Mouse (Mus musculus) cerebellum, adult 2 months (tissue): ENCODE results near the gene Map3k6.

Source experiments
- CTCF ChIP-seq: fragments of 200-500 bp; IDR thresholded peaks from 2 replicates; pipeline ENCODE4 v1.5.1; 2011; ENCODE audit warnings: low read depth, mild to moderate bottlenecking, control low read depth, low read length, moderate library complexity, borderline replicate concordance; ENCODE audit not compliant: insufficient read depth
- POLR2A ChIP-seq: fragments of 200-500 bp; IDR thresholded peaks from 2 replicates; pipeline ENCODE4 v1.6.1; 2011; ENCODE audit warnings: low read length, control low read depth, borderline replicate concordance; ENCODE audit not compliant: insufficient read depth

DNA sequence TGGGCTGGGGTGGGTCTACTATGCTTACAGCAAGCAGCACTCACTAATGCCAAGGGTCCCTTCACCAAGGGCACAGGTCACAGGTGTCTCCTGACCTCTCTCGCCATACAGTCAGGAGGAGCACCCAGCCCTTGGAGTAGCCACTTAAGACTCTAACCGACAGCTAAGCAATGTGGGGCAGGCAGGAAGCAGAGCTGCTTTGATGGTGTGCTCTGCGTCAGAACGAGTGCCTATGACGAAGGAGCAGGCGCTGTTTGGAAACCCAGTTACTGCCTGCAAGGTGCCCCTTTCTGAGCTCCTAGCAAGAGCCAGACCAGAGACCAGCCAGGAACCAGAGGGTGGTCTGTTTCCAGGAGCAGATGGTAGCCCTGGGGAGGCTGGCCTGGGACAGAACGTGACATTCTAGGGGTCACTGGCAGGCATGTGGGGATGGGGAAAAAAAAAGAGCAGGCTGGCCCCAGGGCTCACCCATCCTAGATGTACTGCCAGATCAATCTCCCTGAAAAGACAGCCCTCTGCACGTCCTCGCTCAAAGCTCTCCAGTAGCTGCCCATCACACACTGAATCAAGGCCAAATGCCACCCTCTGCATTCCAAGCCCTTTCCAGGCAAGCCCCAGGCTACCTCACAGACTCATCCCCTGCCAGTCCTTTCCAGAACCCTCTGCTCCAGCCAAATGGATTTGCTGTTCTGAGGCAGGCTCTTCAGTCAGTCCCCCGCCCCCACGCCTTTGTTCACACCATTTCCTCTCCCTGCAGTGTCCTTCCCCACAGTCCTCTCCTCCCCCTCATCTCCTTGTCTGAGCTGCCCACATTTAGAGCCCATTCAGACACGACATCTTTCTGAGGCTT, 58.1 kb downstream of the Map3k6 start:
- TF ChIP-seq POLR2A = 0 out of 2 replicates have a peak, but pooled peaks have one; percentile 7
- no peak for TF ChIP-seq CTCF
